Mouse (Mus musculus) midbrain, embryonic 12.5 days (tissue): ENCODE data around the gene Slamf9. TPM values are rescaled to one million over a fixed set of nuclear protein-coding genes. Genes with fewer than 3 reads are reported as not detected.

Experiments used
- ATAC-seq: fragments of 200-750 bp; cut with Nextera tagmentation; 2 replicates; pipeline ENCODE4 v1.8.0; 2017; ENCODE audit warnings: low read depth, moderate TSS enrichment, moderate library complexity; ENCODE audit not compliant: low FRiP score
- H3K27ac ChIP-seq: fragments of 300-500 bp; sonication (generic); replicated peaks from 2 replicates; pipeline ENCODE4 v1.5.1; 2016; ENCODE audit warnings: mild to moderate bottlenecking
- H3K27me3 ChIP-seq: fragments of 300-500 bp; sonication (generic); 2 replicates; pipeline ENCODE4 v1.6.1; 2016; ENCODE audit warnings: mild to moderate bottlenecking
- H3K36me3 ChIP-seq: fragments of 300-500 bp; sonication (generic); 2 replicates; pipeline ENCODE4 v1.6.1; 2016
- H3K4me1 ChIP-seq: fragments of 300-500 bp; sonication (generic); 2 replicates; pipeline ENCODE4 v1.6.1; 2016
- H3K4me2 ChIP-seq: fragments of 300-500 bp; sonication (generic); replicated peaks from 2 replicates; pipeline ENCODE4 v1.6.1; 2016; ENCODE audit warnings: mild to moderate bottlenecking, moderate library complexity
- H3K4me3 ChIP-seq: fragments of 300-500 bp; sonication (generic); 2 replicates; pipeline ENCODE4 v1.5.1; 2016; ENCODE audit warnings: mild to moderate bottlenecking
- H3K9ac ChIP-seq: fragments of 300-500 bp; sonication (generic); replicated peaks from 2 replicates; pipeline ENCODE4 v1.6.1; 2016; ENCODE audit warnings: mild to moderate bottlenecking, moderate library complexity
- H3K9me3 ChIP-seq: fragments of 300-500 bp; sonication (generic); 2 replicates; pipeline ENCODE4 v1.6.1; 2016; ENCODE audit warnings: mild to moderate bottlenecking
- WGBS: fragments of 180-500 bp; shearing (Covaris S2); methylation state at CpG from one replicate; pipeline ENCODE4 v1.1.7; 2016; 5-methylcytosine and 5-hydroxymethylcytosine counted together
- polyA plus RNA-seq: library from polyadenylated mRNA; unstranded; fragments of >200 nt; fragmentation: Nextera tagmentation; extraction: Ambion mirVana; gene quantifications from 2 replicates; pipeline ENCODE4 v1.2.1, GENCODE M21; 2016

Slamf9 gene
- polyA plus RNA-seq, 1 experiment from 2014 or later = 0.18 TPM

DNA sequence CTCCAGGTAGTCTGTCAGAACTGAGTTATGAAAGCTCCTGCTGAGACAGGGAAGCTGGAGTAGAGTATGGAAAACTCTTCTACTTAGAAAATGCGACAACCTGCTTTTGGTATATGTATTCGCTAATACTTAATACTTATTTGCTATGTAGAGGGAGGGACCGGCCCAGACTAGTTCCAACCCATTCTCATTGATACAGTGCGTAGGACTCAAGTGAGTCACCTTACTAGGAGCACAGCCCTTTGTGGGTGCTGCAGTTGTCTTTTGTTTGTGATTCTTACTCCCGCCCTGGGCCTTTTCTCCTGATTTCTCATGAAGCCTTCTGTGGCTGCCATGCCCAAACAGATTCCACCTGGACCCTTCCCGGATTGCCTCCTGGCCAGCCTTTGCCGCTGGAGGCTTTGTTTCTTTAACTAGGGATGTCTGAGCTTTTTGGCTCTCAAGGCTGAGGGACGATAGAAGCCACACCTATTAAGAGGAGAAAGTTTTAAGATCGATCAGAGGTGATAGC is 33.2 kb upstream of the Slamf9 start:
- Histone ChIP-seq H3K9ac (no peak overlapping the region), H3K4me2 (no peak overlapping the region), H3K36me3 (no peaks in the 10 kb centered on the region), H3K9me3 (no peaks in the 10 kb centered on the region), H3K27me3 (no peaks in the 10 kb centered on the region), H3K27ac (no peak overlapping the region), H3K4me3 (no peak overlapping the region), H3K4me1 (no peaks in the 10 kb centered on the region)
- 91% methylated on average over 9 of the region's 9 CpGs for WGBS
- no peak for ATAC-seq

GRCm38 (mm10) chr1:172450226-172450625 is 24.9 kb upstream of the Slamf9 start:
- H3K9me3 ChIP-seq = no peaks in the 10 kb centered on the region
- H3K4me1 ChIP-seq = no peaks in the 10 kb centered on the region
- 22% methylated on average over 2 of the region's 2 CpGs for WGBS
- H3K27me3 ChIP-seq = no peaks in the 10 kb centered on the region
- H3K27ac ChIP-seq = no peak overlapping the region
- no peak for ATAC-seq
- no peak overlapping the region for H3K4me3 ChIP-seq
- no peak overlapping the region for H3K4me2 ChIP-seq
- H3K36me3 ChIP-seq = no peaks in the 10 kb centered on the region
- H3K9ac ChIP-seq = no peak overlapping the region

DNA sequence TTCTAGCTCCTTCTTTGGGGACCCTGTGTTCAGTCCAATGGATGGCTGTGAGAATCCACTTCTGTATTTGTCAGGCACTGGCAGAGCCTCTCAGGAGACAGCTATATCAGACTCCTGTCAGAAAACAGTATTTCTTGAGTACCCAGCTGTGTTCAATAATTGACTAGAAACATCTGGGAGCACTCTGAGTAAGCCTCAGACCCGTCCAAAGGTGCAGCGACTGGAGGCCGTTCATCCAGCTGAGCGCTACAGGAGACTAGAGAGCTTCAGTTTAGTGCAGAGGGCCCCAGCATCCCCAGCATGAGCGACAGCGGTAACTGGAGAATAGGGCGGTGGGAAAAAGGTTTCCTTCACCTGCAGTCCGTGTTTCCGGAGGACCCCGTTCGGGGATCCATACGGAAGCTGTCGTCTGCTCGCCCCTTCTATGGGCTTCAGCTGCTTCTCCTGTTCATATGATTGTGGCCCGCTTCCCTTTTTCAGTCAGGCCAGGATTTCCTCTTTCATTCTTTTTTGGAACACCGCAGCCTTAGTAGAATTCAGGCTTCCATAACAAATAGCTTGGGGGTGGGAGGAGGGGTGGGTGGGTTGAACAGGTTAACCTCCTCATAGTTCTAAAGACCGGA is 24.2 kb upstream of the Slamf9 start:
- WGBS = 37% methylated on average over 17 of the region's 17 CpGs
- no peak overlapping the region for H3K27ac ChIP-seq
- no peaks in the 10 kb centered on the region for H3K27me3 ChIP-seq
- 0 out of 2 replicates have a peak, but pooled peaks cover 1% of the 10 kb centered on the region for H3K4me1 ChIP-seq
- no peak for ATAC-seq
- H3K4me3 ChIP-seq = no peak overlapping the region
- H3K9me3 ChIP-seq = no peaks in the 10 kb centered on the region
- H3K36me3 ChIP-seq = no peaks in the 10 kb centered on the region
- no peak overlapping the region for H3K9ac ChIP-seq
- no peak overlapping the region for H3K4me2 ChIP-seq

- WGBS = 83% methylated on average over 2 of the region's 2 CpGs
- H3K9me3 ChIP-seq = no peaks in the 10 kb centered on the region
- ATAC-seq = no peak
- H3K27ac ChIP-seq = no peak overlapping the region
- no peaks in the 10 kb centered on the region for H3K27me3 ChIP-seq
- H3K9ac ChIP-seq = no peak overlapping the region
- H3K4me2 ChIP-seq = no peak overlapping the region
- no peaks in the 10 kb centered on the region for H3K36me3 ChIP-seq
- no peak overlapping the region for H3K4me3 ChIP-seq
- H3K4me1 ChIP-seq = 0 out of 2 replicates have a peak, but pooled peaks cover 3% of the 10 kb centered on the region
Observed at GRCm38 (mm10) chr1:172452911-172453310, 22.2 kb upstream of the Slamf9 start.

- Histone ChIP-seq H3K9ac (no peak overlapping the region), H3K27ac (no peak overlapping the region), H3K4me3 (no peak overlapping the region), H3K27me3 (no peaks in the 10 kb centered on the region), H3K4me1 (0 out of 2 replicates have a peak, but pooled peaks cover 3% of the 10 kb centered on the region), H3K4me2 (no peak overlapping the region), H3K9me3 (no peaks in the 10 kb centered on the region), H3K36me3 (no peaks in the 10 kb centered on the region)
- WGBS = 79% methylated on average over 2 of the region's 2 CpGs
- no peak for ATAC-seq
Observed at GRCm38 (mm10) chr1:172453810-172454209, 21.3 kb upstream of the Slamf9 start.

DNA sequence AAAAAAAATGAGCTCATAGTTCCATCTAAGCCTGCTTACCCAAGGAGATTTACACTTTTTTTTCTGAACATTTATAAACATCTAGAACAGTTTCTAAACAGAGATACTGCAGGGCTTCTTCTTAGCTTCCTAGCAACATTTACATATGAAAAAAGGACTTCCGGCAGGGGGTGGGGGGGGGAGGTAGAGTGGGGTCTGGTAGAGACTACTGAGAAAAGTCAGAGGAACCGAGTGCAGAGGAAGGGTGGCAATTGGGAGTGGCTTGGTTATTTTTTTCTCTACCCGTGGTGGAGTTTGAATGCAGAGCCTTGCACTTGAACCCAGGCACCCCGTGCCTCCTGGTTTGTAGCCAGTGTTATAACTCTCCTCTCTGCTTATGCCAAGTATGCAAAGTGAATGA is 19.7 kb upstream of the Slamf9 start:
- ATAC-seq = no peak
- no peak overlapping the region for H3K27ac ChIP-seq
- WGBS = 9% methylated on average over 4 of the region's 4 CpGs

DNA sequence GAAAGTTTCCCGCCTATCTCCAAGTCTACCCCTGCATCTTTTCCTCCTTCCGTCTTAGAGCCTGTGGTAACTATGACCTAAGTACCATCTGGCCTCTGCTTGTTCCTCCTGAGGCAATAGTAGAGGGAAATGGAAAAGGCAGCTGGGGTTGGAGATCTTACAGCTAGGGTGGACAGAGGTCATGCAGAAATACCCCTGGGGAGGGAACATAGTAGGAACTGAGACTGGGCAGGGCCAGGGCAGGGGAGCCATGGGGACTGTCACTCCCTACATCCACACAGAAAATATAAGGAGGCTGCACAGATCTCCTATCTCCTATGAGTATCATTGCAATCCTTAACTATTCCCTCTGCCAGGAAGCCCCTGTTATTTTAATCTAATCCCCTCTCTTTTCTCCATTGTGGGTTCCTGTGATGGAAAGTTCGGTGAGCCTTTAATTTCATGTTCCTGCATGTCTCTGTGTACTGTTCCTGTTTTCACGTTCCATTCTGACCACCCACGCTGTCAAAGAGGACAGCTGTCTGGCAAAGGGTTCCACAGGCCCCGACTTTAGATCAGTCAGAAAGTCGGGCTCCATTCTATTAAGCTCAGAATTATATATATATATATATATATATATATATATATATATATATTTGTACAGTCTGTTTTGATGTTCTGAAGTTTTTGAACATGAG is 19.0 kb upstream of the Slamf9 start:
- Histone ChIP-seq H3K4me3 (no peak overlapping the region), H3K9me3 (no peaks in the 10 kb centered on the region), H3K4me1 (0 out of 2 replicates have a peak, but pooled peaks cover 3% of the 10 kb centered on the region), H3K27me3 (no peaks in the 10 kb centered on the region), H3K4me2 (no peak overlapping the region), H3K27ac (no peak overlapping the region), H3K36me3 (no peaks in the 10 kb centered on the region), H3K9ac (no peak overlapping the region)
- 66% methylated on average over 7 of the region's 7 CpGs for WGBS
- ATAC-seq = no peak

More for the DNA sequence above, 19.7 kb upstream of the Slamf9 start:
- H3K36me3 ChIP-seq = no peaks in the 10 kb centered on the region
- H3K4me2 ChIP-seq = no peak overlapping the region
- H3K9me3 ChIP-seq = no peaks in the 10 kb centered on the region
- no peaks in the 10 kb centered on the region for H3K27me3 ChIP-seq
- no peak overlapping the region for H3K4me3 ChIP-seq
- 0 out of 2 replicates have a peak, but pooled peaks cover 3% of the 10 kb centered on the region for H3K4me1 ChIP-seq
- no peak overlapping the region for H3K9ac ChIP-seq

GRCm38 (mm10) chr1:172457196-172457595 is 18.0 kb upstream of the Slamf9 start:
- no peaks in the 10 kb centered on the region for H3K27me3 ChIP-seq
- no peaks in the 10 kb centered on the region for H3K36me3 ChIP-seq
- H3K4me1 ChIP-seq = 0 out of 2 replicates have a peak, but pooled peaks cover 3% of the 10 kb centered on the region
- 89% methylated on average over 3 of the region's 3 CpGs for WGBS
- H3K4me3 ChIP-seq = no peak overlapping the region
- H3K9me3 ChIP-seq = no peaks in the 10 kb centered on the region
- H3K4me2 ChIP-seq = no peak overlapping the region
- no peak overlapping the region for H3K27ac ChIP-seq
- ATAC-seq = no peak
- H3K9ac ChIP-seq = no peak overlapping the region

- ATAC-seq = no peak
- no peak overlapping the region for H3K4me3 ChIP-seq
- H3K9ac ChIP-seq = no peak overlapping the region
- H3K27me3 ChIP-seq = no peaks in the 10 kb centered on the region
- WGBS = 86% methylated on average over 3 of the region's 3 CpGs
- H3K36me3 ChIP-seq = no peaks in the 10 kb centered on the region
- H3K4me1 ChIP-seq = 0 out of 2 replicates have a peak, but pooled peaks cover 3% of the 10 kb centered on the region
- no peak overlapping the region for H3K4me2 ChIP-seq
- no peaks in the 10 kb centered on the region for H3K9me3 ChIP-seq
- H3K27ac ChIP-seq = no peak overlapping the region
Observed at GRCm38 (mm10) chr1:172458041-172458440, 17.1 kb upstream of the Slamf9 start.

- H3K4me1 ChIP-seq = no peaks in the 10 kb centered on the region
- H3K4me2 ChIP-seq = no peak overlapping the region
- no peak overlapping the region for H3K9ac ChIP-seq
- no peaks in the 10 kb centered on the region for H3K36me3 ChIP-seq
- no peak overlapping the region for H3K4me3 ChIP-seq
- H3K9me3 ChIP-seq = no peaks in the 10 kb centered on the region
- no peak for ATAC-seq
- no peak overlapping the region for H3K27ac ChIP-seq
- WGBS = 78% methylated on average over 2 of the region's 2 CpGs
- no peaks in the 10 kb centered on the region for H3K27me3 ChIP-seq
Observed at GRCm38 (mm10) chr1:172461602-172462001, 13.6 kb upstream of the Slamf9 start.

GRCm38 (mm10) chr1:172462534-172462933 is 12.6 kb upstream of the Slamf9 start:
- no peak overlapping the region for H3K27ac ChIP-seq
- 90% methylated on average over 3 of the region's 3 CpGs for WGBS
- no peaks in the 10 kb centered on the region for H3K36me3 ChIP-seq

More at GRCm38 (mm10) chr1:172462534-172462933, 12.6 kb upstream of the Slamf9 start:
- Histone ChIP-seq H3K9ac (no peak overlapping the region), H3K9me3 (no peaks in the 10 kb centered on the region), H3K4me3 (no peak overlapping the region), H3K4me1 (no peaks in the 10 kb centered on the region), H3K4me2 (no peak overlapping the region), H3K27me3 (no peaks in the 10 kb centered on the region)
- ATAC-seq = no peak
